Mouse (Mus musculus) limb, embryonic 14.5 days (tissue): Measurements from ENCODE around the gene Ctnnd2. TPM values are rescaled to one million over a fixed set of nuclear protein-coding genes. Genes with fewer than 3 reads are reported as not detected.

Experiments used
- ATAC-seq: fragments of 200-750 bp; cut with Nextera tagmentation; 2 replicates; pipeline ENCODE4 v1.8.0; 2017; ENCODE audit warnings: low read depth, moderate number of reproducible peaks, moderate TSS enrichment; ENCODE audit not compliant: low FRiP score
- DNase-seq: peaks from one replicate; pipeline ENCODE4 v3.0.0-alpha.2; 2015; ENCODE audit warnings: low spot score
- H3K27ac ChIP-seq: fragments of 300-500 bp; sonication (generic); replicated peaks from 2 replicates; pipeline ENCODE4 v1.5.1; 2014; ENCODE audit warnings: low read depth, mild to moderate bottlenecking, low read length, moderate library complexity, mixed read lengths
- H3K27me3 ChIP-seq: fragments of 300-500 bp; sonication (generic); 2 replicates; pipeline ENCODE4 v1.6.1; 2014; ENCODE audit warnings: low read length, mixed read lengths; ENCODE audit not compliant: control insufficient read depth, insufficient read depth
- H3K36me3 ChIP-seq: fragments of 300-500 bp; sonication (generic); 2 replicates; pipeline ENCODE4 v1.6.1; 2014; ENCODE audit warnings: mild to moderate bottlenecking, low read length, moderate library complexity, mixed read lengths; ENCODE audit not compliant: control insufficient read depth, insufficient read depth
- H3K4me1 ChIP-seq: fragments of 300-500 bp; sonication (generic); 2 replicates; pipeline ENCODE4 v1.6.1; 2014; ENCODE audit warnings: antibody characterized with exemption, low read length, mixed read lengths; ENCODE audit not compliant: control insufficient read depth, insufficient read depth
- H3K4me2 ChIP-seq: fragments of 300-500 bp; sonication (generic); replicated peaks from 2 replicates; pipeline ENCODE4 v1.6.1; 2014; ENCODE audit warnings: low read depth, mild to moderate bottlenecking, low read length, moderate library complexity; ENCODE audit not compliant: severe bottlenecking
- H3K4me3 ChIP-seq: fragments of 300-500 bp; sonication (generic); replicated peaks from 2 replicates; pipeline ENCODE4 v1.5.1; 2014; ENCODE audit warnings: low read length
- H3K9ac ChIP-seq: fragments of 300-500 bp; sonication (generic); 2 replicates; pipeline ENCODE4 v1.6.1; 2014; ENCODE audit warnings: mild to moderate bottlenecking, low read depth, low read length, moderate library complexity; ENCODE audit not compliant: severe bottlenecking
- H3K9me3 ChIP-seq: fragments of 300-500 bp; sonication (generic); 2 replicates; pipeline ENCODE4 v1.6.1; 2016; ENCODE audit warnings: low read length; ENCODE audit not compliant: control insufficient read depth
- POLR2A ChIP-seq: fragments of 200-500 bp; IDR thresholded peaks from 2 replicates; pipeline ENCODE4 v1.8.0; 2012; ENCODE audit warnings: inconsistent platforms, mild to moderate bottlenecking, moderate library complexity, borderline replicate concordance; ENCODE audit not compliant: insufficient read depth, insufficient read length; ENCODE audit errors: extremely low read depth
- WGBS: fragments of 180-500 bp; shearing (Covaris S2); extraction: QIAGEN DNeasy Blood & Tissue Kit; methylation state at CpG from one replicate; pipeline ENCODE4 v1.1.7; 2014; 5-methylcytosine and 5-hydroxymethylcytosine counted together
- polyA plus RNA-seq, 2 experiments: library from polyadenylated mRNA; depleted of rRNA in 1 of 2; stranded (reverse) in 1 of 2; unstranded in 1 of 2; fragments of >200 nt; fragmentation: Nextera tagmentation in 1 of 2; extraction: Ambion mirVana in 1 of 2; gene quantifications; 2 replicates each; pipeline versions ENCODE4 v1.2.1 to v1.2.3; 2012 to 2014

Gene Ctnnd2
- polyA plus RNA-seq, 2 experiments, result 3.6 to 4.2 TPM

GRCm38 (mm10) chr15:30201211-30201610 lies 28.8 kb downstream of the Ctnnd2 start:
- no peaks in the 10 kb centered on the region for H3K4me1 ChIP-seq
- H3K9ac ChIP-seq, result no peak overlapping the region
- H3K4me2 ChIP-seq, result no peak overlapping the region

GRCm38 (mm10) chr15:30201617-30202016 lies 29.2 kb downstream of the Ctnnd2 start:
- ATAC-seq (no peak), DNase-seq (no peak)
- TF ChIP-seq POLR2A, result no peak
- H3K36me3 ChIP-seq, result no peaks in the 10 kb centered on the region
- H3K27ac ChIP-seq, result no peak overlapping the region
- H3K4me1 ChIP-seq, result no peaks in the 10 kb centered on the region
- H3K4me2 ChIP-seq, result no peak overlapping the region
- H3K9ac ChIP-seq, result no peak overlapping the region
- WGBS, result 92% methylated on average over 3 of the region's 3 CpGs
- no peaks in the 10 kb centered on the region for H3K9me3 ChIP-seq
- H3K27me3 ChIP-seq, result no peaks in the 10 kb centered on the region
- no peak overlapping the region for H3K4me3 ChIP-seq

More at GRCm38 (mm10) chr15:30201211-30201610, 28.8 kb downstream of the Ctnnd2 start:
- ATAC-seq, result no peak
- no peak for TF ChIP-seq POLR2A
- DNase-seq, result no peak
- H3K36me3 ChIP-seq, result no peaks in the 10 kb centered on the region
- WGBS, result 96% methylated on average over 2 of the region's 2 CpGs
- no peak overlapping the region for H3K27ac ChIP-seq
- H3K9me3 ChIP-seq, result no peaks in the 10 kb centered on the region
- no peaks in the 10 kb centered on the region for H3K27me3 ChIP-seq
- H3K4me3 ChIP-seq, result no peak overlapping the region

GRCm38 (mm10) chr15:30212746-30213145 lies 40.4 kb downstream of the Ctnnd2 start:
- Histone ChIP-seq H3K36me3 (no peaks in the 10 kb centered on the region), H3K27ac (no peak overlapping the region), H3K27me3 (no peaks in the 10 kb centered on the region), H3K9ac (no peak overlapping the region), H3K4me2 (no peak overlapping the region), H3K4me3 (no peak overlapping the region), H3K9me3 (no peaks in the 10 kb centered on the region), H3K4me1 (no peaks in the 10 kb centered on the region)
- 61% methylated on average over 5 of the region's 5 CpGs for WGBS
- no peak for TF ChIP-seq POLR2A
- DNase-seq, result no peak
- no peak for ATAC-seq

- DNase-seq, result no peak
- Histone ChIP-seq H3K4me1 (no peaks in the 10 kb centered on the region), H3K4me2 (no peak overlapping the region), H3K9me3 (no peaks in the 10 kb centered on the region), H3K27ac (no peak overlapping the region), H3K9ac (no peak overlapping the region), H3K36me3 (no peaks in the 10 kb centered on the region), H3K27me3 (no peaks in the 10 kb centered on the region), H3K4me3 (no peak overlapping the region)
- ATAC-seq, result no peak
- TF ChIP-seq POLR2A, result no peak
- 72% methylated on average over 4 of the region's 4 CpGs for WGBS
Observed at GRCm38 (mm10) chr15:30215871-30216270, 43.5 kb downstream of the Ctnnd2 start.

GRCm38 (mm10) chr15:30229112-30229511 lies 56.7 kb downstream of the Ctnnd2 start:
- TF ChIP-seq POLR2A, result no peak
- Histone ChIP-seq H3K27me3 (no peaks in the 10 kb centered on the region), H3K4me3 (no peak overlapping the region), H3K27ac (no peak overlapping the region), H3K4me2 (no peak overlapping the region), H3K9me3 (no peaks in the 10 kb centered on the region), H3K9ac (no peak overlapping the region), H3K4me1 (no peaks in the 10 kb centered on the region), H3K36me3 (no peaks in the 10 kb centered on the region)
- no peak for DNase-seq
- WGBS, result 86% methylated on average over 4 of the region's 4 CpGs
- ATAC-seq, result no peak
